In genomic region chr6:126140961-126141360, GRCm38 (mm10) we compare ENCODE assay signal across 18 mouse cellular contexts. TPM values are rescaled to one million over a fixed set of nuclear protein-coding genes. Genes with fewer than 3 reads are reported as not detected.
DNase-seq lines count a peak whose midpoint lies in the region; ATAC-seq and TF ChIP-seq lines count a peak whose summit lies in the region.
"Had no signal": no experiment of that assay in that cellular context is flagged by ENCODE, and none has a peak within 500 bp of the region (broad histone marks: within the 10 kb centered on the region; RNA-seq: fewer than 3 reads in every experiment).

No protein-coding gene starts in this region.

- no peaks in the 10 kb centered on the region for H3K36me3 ChIP-seq in heart, embryonic 15.5 days
- H3K36me3 ChIP-seq in lung, embryonic 14.5 days (ENCODE audit: insufficient read depth): no peaks in the 10 kb centered on the region
- H3K36me3 ChIP-seq in intestine, embryonic 16.5 days (ENCODE audit: control insufficient read depth, insufficient read depth, low read length): no peaks in the 10 kb centered on the region
- H3K36me3 ChIP-seq: G1E; hindbrain, embryonic 10.5 days; liver, embryonic 13.5 days had no signal

- no peaks in the 10 kb centered on the region for H3K27me3 ChIP-seq in heart, embryonic 15.5 days
- H3K27me3 ChIP-seq in lung, embryonic 14.5 days (ENCODE audit: insufficient read depth, low read length): no peaks in the 10 kb centered on the region
- H3K27me3 ChIP-seq in intestine, embryonic 16.5 days (replicated peaks; ENCODE audit: control insufficient read depth, insufficient read depth, low read length): no peaks in the 10 kb centered on the region
- H3K27me3 ChIP-seq: liver, embryonic 13.5 days had no signal

- H3K27ac ChIP-seq in gastrocnemius, adult 2 months: peak overlapping the region; percentile 32; the same call in 1 of the 2 replicates
- peak overlapping the region; percentile 79 for H3K27ac ChIP-seq in heart, embryonic 15.5 days
- H3K27ac ChIP-seq in lung, embryonic 14.5 days (ENCODE audit: low read depth): no peak overlapping the region
- 0 out of 2 replicates have a peak overlapping the region, but pooled peaks have one; percentile 9 for H3K27ac ChIP-seq in intestine, embryonic 16.5 days (ENCODE audit: low read length)
- H3K27ac ChIP-seq: hindbrain, embryonic 10.5 days; hindbrain, postnatal 0 days; left cerebral cortex, adult 2 months; liver, embryonic 13.5 days had no signal

- H3K4me3 ChIP-seq in gastrocnemius, adult 2 months: no peak overlapping the region
- H3K4me3 ChIP-seq in heart, embryonic 15.5 days: no peak overlapping the region; the same call in 1 of the 2 replicates
- H3K4me3 ChIP-seq in lung, embryonic 14.5 days (ENCODE audit: low read depth, low read length): no peak overlapping the region
- H3K4me3 ChIP-seq in intestine, embryonic 16.5 days (ENCODE audit: low read length): no peak overlapping the region
- H3K4me3 ChIP-seq: hindbrain, embryonic 10.5 days; left cerebral cortex, adult 2 months; liver, embryonic 13.5 days had no signal

- no peak for DNase-seq in gastrocnemius, adult 2 months
- DNase-seq in gastrocnemius, postnatal 36 days: no peak
- DNase-seq in heart, postnatal 4 days: no peak
- no peak for DNase-seq in lung, embryonic 14.5 days
- no peak for DNase-seq in lung, adult 18-20 months
- no peak for DNase-seq in adrenal gland, postnatal 36 days
- DNase-seq: layer of hippocampus, adult 9-11 months; left cerebral cortex, postnatal 4 days; liver, embryonic 13.5 days; right cerebral cortex, postnatal 4 days; thymus, postnatal 25 days had no signal

- H3K4me2 ChIP-seq in heart, embryonic 15.5 days: peak overlapping the region; percentile 39
- H3K4me2 ChIP-seq in lung, embryonic 14.5 days: no peak overlapping the region
- H3K4me2 ChIP-seq in intestine, embryonic 16.5 days (ENCODE audit: low read depth, low read length): no peak overlapping the region
- H3K4me2 ChIP-seq: liver, embryonic 13.5 days had no signal

- no peaks in the 10 kb centered on the region for H3K9me3 ChIP-seq in heart, embryonic 15.5 days (replicated peaks)
- H3K9me3 ChIP-seq in lung, embryonic 14.5 days (ENCODE audit: low read depth, low read length): no peaks in the 10 kb centered on the region
- H3K9me3 ChIP-seq in intestine, embryonic 16.5 days (ENCODE audit: control insufficient read depth, low read length): no peaks in the 10 kb centered on the region
- H3K9me3 ChIP-seq: hindbrain, embryonic 10.5 days; liver, embryonic 13.5 days had no signal

- peak; percentile 63 for ATAC-seq in heart, embryonic 15.5 days (replicated peaks; ENCODE audit: insufficient number of reproducible peaks, insufficient read depth, low FRiP score, low read depth)
- ATAC-seq in lung, embryonic 14.5 days (ENCODE audit: insufficient read depth): 0 out of 2 replicates have a peak, but pooled peaks have one; percentile 12
- no peak for ATAC-seq in intestine, embryonic 16.5 days
- ATAC-seq: activated CD4-positive, CD25-positive, alpha-beta regulatory T cell, adult 4 months; hindbrain, postnatal 0 days had no signal

- no peak overlapping the region for H3K9ac ChIP-seq in heart, embryonic 15.5 days
- no peak overlapping the region for H3K9ac ChIP-seq in lung, embryonic 14.5 days
- H3K9ac ChIP-seq in intestine, embryonic 16.5 days (ENCODE audit: low read depth, low read length): no peak overlapping the region
- H3K9ac ChIP-seq: liver, embryonic 13.5 days had no signal

- 34% methylated on average over 6 of the region's 6 CpGs for WGBS in heart, embryonic 15.5 days
- WGBS in lung, embryonic 14.5 days: 69% methylated on average over 6 of the region's 6 CpGs
- WGBS in intestine, embryonic 16.5 days: 56% methylated on average over 6 of the region's 6 CpGs

- intact Hi-C loops in gastrocnemius, adult 2 months (cut with DNase I): no loop called here
- intact Hi-C loops in gastrocnemius, postnatal 36 days (cut with DNase I): no loop called here

- no peak for TF ChIP-seq CTCF in gastrocnemius, adult 2 months (IDR thresholded peaks at IDR 0.05)
- TF ChIP-seq CTCF in lung, embryonic 14.5 days (IDR thresholded peaks at IDR 0.05; ENCODE audit: low read depth): no peak

- peaks cover 42% of the 10 kb centered on the region for H3K4me1 ChIP-seq in heart, embryonic 15.5 days (replicated peaks)
- H3K4me1 ChIP-seq in lung, embryonic 14.5 days (ENCODE audit: insufficient read depth): peaks cover 13% of the 10 kb centered on the region
- H3K4me1 ChIP-seq in intestine, embryonic 16.5 days (ENCODE audit: control insufficient read depth, insufficient read depth, low read length): peaks cover 18% of the 10 kb centered on the region; the same call in 1 of the 2 replicates
- H3K4me1 ChIP-seq: liver, embryonic 13.5 days had no signal

RNA-seq across cellular contexts. Expression of gene Ntf3, which starts 25.7 kb away (rescaled TPM):
- total RNA-seq in gastrocnemius, adult 2 months (2021): 1 to 10 TPM; 1.4 to 2.4 TPM
- 1 to 10 TPM; 1.5 to 1.6 TPM for total RNA-seq in gastrocnemius, postnatal 36 days (2021)
- polyA plus RNA-seq in heart, embryonic 15.5 days (2015; fragmentation: Nextera tagmentation; extraction: Ambion mirVana): 7.0 and 8.0 TPM in 2 replicates
- 1 to 10 TPM; 3.1 to 3.2 TPM for total RNA-seq in heart, postnatal 4 days (2021)
- polyA plus RNA-seq in lung, embryonic 14.5 days (2014; fragmentation: Nextera tagmentation; extraction: Ambion mirVana): 4.3 and 4.7 TPM in 2 replicates
- polyA plus RNA-seq in intestine, embryonic 16.5 days (2015; fragmentation: Nextera tagmentation; extraction: Ambion mirVana): 5.7 and 6.7 TPM in 2 replicates
- total RNA-seq in adrenal gland, postnatal 36 days (2021): 1 to 10 TPM; 2.0 to 2.2 TPM
- total RNA-seq: G1E had no signal
- polyA plus RNA-seq: activated CD4-positive, CD25-positive, alpha-beta regulatory T cell, adult 4 months; G1E had no signal
